Mouse (Mus musculus) thymus, postnatal 36 days (tissue): ENCODE data around the gene Hk1.
"Not testable (repeated sequence)": the region's sequence is repeated elsewhere in the genome, so short reads cannot be mapped to it uniquely, and the experiment has no call there.

Source experiments
- DNase-seq, 2 experiments: peaks; one replicate each; pipeline ENCODE4 v3.0.0; 2022; ENCODE audit warnings: mixed read lengths in 2 of 2

The Hk1 gene

DNA sequence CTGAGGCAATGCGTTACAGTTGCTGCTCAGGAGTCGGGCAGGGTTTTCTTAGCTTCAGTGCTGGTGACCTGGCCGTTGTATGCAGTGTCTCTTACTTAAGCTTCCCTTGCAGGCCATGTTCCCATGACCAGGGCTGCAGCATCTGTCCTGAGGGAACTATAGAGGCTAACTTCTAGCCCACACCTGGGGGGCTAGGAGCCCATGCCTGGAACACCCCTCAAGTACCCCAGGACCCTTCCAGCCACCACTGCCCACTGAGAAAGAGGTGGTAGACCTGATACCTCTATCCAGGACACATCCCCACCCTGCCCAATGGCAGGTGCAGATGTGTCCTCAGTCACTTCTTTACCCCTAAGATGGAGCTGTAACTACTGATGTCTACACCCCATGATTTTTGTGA is 38.7 kb downstream of the Hk1 start:
- DNase-seq = no peak

- peak; percentile 98 for DNase-seq
Measured at GRCm38 (mm10) chr10:62340095-62340731, 39.5 kb downstream of the Hk1 start.

DNA sequence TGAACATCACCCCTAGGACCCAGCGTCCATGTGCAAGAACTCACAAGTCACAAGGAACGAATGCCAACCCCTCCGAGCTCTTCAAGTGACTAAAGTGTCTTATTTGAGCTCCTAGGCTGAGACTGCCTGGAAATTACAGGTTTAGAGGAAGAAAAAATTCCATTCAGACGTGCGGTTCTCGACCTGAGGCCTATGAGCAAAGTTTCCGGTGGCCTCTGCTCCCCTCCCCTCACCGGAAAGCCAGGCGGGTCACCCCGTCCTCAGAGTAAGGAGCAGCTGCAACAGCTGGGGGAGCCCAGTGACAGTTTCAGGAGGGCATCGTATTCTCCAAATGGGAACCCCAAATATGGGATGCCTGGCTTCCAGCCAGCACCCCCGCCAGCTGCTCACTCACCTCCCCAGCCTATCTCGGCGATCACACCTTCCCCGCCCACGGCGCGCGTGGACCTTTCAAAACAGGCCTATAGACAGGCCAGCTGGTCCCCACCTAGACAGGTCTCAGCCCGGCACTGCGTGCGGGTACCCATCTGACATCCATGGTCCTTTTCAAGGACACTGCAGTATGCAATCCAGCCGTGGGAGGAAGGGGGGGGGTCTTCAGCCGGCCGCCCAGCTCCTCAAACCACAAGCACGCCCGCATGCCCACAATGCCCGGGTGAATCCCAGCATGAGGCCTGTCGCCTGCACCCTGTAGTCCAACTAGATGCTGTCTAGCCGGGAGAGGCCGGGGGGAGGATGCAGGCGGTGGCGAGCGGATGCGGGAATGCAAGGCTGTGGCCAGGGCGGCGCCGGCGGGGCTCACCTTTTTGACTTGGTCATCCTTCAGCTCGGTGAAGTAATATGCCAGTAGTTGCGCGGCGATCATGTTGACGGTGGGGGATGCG is 40.3 kb downstream of the Hk1 start:
- peak; percentile 76 to 84 for DNase-seq

GRCm38 (mm10) chr10:62338626-62339025 is 41.1 kb downstream of the Hk1 start:
- DNase-seq = peak; percentile 25 to 50

DNA sequence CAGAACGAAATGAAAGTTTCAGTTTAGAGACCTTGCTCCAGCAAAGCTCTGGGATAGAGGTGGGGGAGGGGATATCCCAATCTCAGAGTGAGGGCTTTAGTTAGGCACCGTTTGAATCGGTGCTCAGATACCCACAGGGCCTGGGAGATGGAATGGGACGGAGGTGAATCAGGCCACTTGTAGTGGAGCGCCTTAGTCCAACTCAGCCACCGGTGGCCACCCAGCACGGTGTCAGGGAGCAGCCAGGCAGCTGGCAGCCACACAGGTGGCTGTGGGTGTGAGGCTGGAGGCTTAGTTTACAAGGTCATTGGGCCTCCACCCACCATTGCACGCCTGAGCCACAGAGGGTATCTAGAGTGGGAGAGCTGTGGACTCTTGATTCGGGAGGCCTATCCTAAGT is 41.5 kb downstream of the Hk1 start:
- peak in 1 of 2 experiments; percentile 31 for DNase-seq

DNA sequence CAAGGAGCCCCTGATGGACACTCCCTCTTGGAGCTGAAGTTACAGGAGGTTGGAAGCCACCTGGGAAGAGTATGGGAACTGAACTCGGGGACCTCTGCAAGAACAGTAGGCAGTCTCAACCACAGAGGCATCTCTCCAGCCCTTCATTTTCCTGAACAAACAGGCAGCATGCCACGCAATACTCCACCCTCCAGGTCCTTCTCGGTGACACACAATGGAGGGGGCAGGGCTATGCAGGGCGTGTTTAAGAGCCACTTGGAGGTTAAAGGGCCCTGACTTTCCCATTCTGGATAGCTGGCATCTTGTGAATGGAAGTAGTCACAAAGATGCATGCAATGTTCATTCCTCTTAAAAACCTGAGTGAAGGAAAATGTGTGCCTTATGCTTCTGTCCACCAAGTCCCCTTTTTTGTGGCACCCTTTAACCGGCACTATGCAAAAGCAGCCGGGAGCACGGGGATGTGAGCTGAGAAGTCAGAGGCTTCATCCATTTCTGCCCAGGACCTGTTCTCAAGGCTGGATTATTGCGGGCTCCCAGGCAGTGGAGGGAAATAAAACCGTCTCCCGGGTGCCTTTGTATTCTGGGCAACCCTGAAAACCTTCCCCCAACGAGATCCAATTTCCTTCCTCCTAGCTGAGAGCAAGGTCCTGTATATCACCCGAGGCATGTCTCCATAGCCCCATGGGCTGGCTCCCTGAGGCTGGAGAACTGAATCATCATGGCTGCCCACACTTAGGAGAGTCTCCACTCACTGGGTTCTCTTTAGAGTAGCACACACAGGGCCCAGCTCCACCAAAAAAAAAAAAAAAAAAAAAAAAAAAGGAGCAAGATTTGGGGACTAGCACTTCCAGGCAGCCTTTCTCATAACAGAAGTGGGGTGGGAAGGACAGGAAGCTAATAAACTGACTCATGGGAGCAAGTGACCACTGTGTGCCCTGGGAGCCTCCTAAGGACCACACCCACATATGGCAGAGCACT is 42.8 kb downstream of the Hk1 start:
- no peak for DNase-seq

DNA sequence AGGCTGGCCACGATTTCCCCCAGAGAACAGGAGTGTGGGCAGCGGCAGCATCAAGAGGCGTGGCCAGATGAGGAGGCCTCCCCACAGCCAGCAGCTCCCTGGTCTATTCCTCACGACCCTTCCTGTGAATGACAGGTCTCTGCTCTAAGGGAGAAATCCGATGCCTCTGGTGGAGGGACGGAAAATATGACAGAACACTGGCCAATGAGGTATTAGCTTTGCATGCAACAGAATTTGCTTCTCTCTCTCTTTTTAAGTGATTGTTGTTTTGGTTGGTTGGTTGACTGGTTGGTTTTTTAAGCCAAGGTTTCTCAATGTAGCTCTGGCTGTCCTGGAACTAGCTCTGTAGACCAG is 44.3 kb downstream of the Hk1 start:
- no peak for DNase-seq

- no peak for DNase-seq
Measured at GRCm38 (mm10) chr10:62334686-62335422, 44.9 kb downstream of the Hk1 start.

GRCm38 (mm10) chr10:62333269-62333668 is 46.4 kb downstream of the Hk1 start:
- no peak for DNase-seq

GRCm38 (mm10) chr10:62332514-62332913 is 47.2 kb downstream of the Hk1 start:
- no peak for DNase-seq

- no peak for DNase-seq
Measured at GRCm38 (mm10) chr10:62331771-62332170, 47.9 kb downstream of the Hk1 start.

GRCm38 (mm10) chr10:62331296-62331695 is 48.4 kb downstream of the Hk1 start:
- no peak for DNase-seq

GRCm38 (mm10) chr10:62329846-62330245 is 49.9 kb downstream of the Hk1 start:
- DNase-seq = no peak

GRCm38 (mm10) chr10:62328886-62329412 is 50.8 kb downstream of the Hk1 start:
- DNase-seq = no peak

- DNase-seq = peak; percentile 53 to 61
Measured at GRCm38 (mm10) chr10:62327572-62328317, 52.0 kb downstream of the Hk1 start.

- DNase-seq = no peak
Measured at GRCm38 (mm10) chr10:62326818-62327571, 52.7 kb downstream of the Hk1 start.

GRCm38 (mm10) chr10:62326002-62326401 is 53.7 kb downstream of the Hk1 start:
- no peak for DNase-seq

DNA sequence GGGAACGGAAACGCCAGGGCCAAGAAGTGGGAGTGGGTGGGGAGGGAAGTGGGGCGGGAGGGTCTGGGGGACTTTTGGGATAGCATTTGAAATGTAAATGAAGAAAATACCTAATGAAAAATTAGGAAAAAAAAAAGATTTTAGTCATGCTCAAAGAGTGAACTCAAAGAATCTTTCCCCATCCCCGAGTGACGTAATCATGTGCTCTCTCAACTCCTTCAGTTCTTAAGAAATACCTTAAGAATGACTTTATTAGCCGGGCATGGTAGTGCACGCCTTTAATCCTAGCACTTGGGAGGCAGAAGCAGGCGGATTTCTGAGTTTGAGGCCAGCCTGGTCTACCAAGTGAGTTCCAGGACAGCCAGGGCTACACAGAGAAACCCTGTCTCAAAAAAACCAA is 56.9 kb downstream of the Hk1 start:
- not testable (repeated sequence) for DNase-seq

DNA sequence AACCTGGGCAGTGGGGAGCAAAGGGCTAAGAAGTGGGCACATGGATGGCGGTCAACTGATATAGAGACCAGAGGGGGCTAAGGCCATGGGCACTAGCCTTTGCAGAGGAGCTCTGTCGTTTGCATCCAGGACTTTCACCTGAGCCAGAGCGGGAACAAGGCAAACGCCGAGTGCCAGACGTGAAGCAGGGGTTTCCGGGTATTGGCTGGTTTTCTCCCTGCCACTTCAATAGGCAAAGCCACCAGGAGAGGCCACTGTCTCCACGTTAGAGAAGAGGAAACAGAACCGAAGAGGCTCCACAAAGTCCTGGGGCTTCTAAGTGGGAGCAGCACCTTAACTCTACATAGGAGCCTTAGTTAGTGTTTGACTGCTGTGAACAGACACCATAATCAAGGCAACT is 58.3 kb downstream of the Hk1 start:
- no peak for DNase-seq

DNA sequence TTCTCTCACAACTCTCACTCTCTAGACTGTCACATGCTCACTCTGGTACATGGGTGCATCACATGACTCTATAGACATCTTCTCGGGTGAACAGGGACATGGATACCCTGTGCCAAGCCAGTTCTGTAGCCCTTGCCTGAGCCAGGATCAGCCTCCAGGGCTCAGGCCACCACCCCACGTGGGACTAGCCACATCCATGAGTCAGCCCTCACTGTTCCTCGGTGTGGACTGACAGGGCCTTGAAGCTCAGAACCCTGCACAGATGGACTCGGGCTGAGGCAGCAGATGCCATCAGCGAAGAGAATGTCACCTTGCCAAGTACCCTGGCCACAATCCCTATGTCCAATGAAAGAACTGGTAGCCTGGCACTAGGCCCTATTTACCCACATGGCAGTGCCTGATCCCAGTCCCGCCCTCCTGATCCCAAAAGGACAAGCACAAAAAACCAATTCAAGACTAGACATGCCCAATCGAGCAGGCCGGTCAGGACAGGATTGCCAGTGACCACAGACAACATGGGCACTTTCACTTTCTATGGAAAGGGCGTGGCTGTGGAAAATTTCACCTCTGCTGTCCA is 59.2 kb downstream of the Hk1 start:
- no peak for DNase-seq
